ENCODE assay signal across 9 mouse cellular contexts in genomic region chr17:70751676-70752075, GRCm38 (mm10).
DNase-seq lines count a peak whose midpoint lies in the region; ATAC-seq and TF ChIP-seq lines count a peak whose summit lies in the region.
"Had no signal": no experiment of that assay in that cellular context is flagged by ENCODE, and none has a peak within 500 bp of the region (broad histone marks: within the 10 kb centered on the region; RNA-seq: fewer than 3 reads in every experiment).

No protein-coding gene starts in this region.

- H3K9ac ChIP-seq in embryonic facial prominence, embryonic 11.5 days (replicated peaks; ENCODE audit: low read length): peak overlapping the region; percentile 44
- no peak overlapping the region; the same call in 1 of the 2 replicates for H3K9ac ChIP-seq in midbrain, embryonic 14.5 days (replicated peaks; ENCODE audit: low read length)

- no peak for TF ChIP-seq CTCF in kidney, adult 2 months (conservative IDR thresholded peaks at IDR 0.05; ENCODE audit: insufficient read depth, insufficient read length, low read depth, low read length)

- no peak for DNase-seq in kidney, adult 2 months
- no peak for DNase-seq in kidney, postnatal 14 days
- no peak for DNase-seq in embryonic facial prominence, embryonic 11.5 days (ENCODE audit: low spot score)
- peak; percentile 46 for DNase-seq in induced T-regulatory cell, adult 2 months (ENCODE audit: low read depth)
- no peak for DNase-seq in midbrain, embryonic 14.5 days
- DNase-seq in B cell, adult 2 months: no peak
- DNase-seq in layer of hippocampus, postnatal 10 days (ENCODE audit: low spot score in 2 of 2): no peak
- DNase-seq in thymus, postnatal 0 days (ENCODE audit: low spot score): no peak

- peak overlapping the region; percentile 72 for H3K27ac ChIP-seq in kidney, adult 2 months (ENCODE audit: insufficient read depth, low read depth, low read length)
- no peak overlapping the region for H3K27ac ChIP-seq in embryonic facial prominence, embryonic 11.5 days (replicated peaks; ENCODE audit: low read depth, low read length)
- no peak overlapping the region for H3K27ac ChIP-seq in midbrain, embryonic 14.5 days (replicated peaks; ENCODE audit: low read depth, low read length)

- H3K4me2 ChIP-seq in embryonic facial prominence, embryonic 11.5 days (ENCODE audit: low read depth, low read length): peak overlapping the region; percentile 54
- peak overlapping the region; percentile 50 for H3K4me2 ChIP-seq in midbrain, embryonic 14.5 days (ENCODE audit: low read length)

- WGBS in kidney, adult 2 months: 53% methylated on average over 6 of the region's 6 CpGs
- 60% methylated on average over 6 of the region's 6 CpGs for WGBS in embryonic facial prominence, embryonic 11.5 days
- WGBS in midbrain, embryonic 14.5 days: 57% methylated on average over 6 of the region's 6 CpGs

- H3K4me3 ChIP-seq in kidney, adult 2 months (ENCODE audit: insufficient read depth, low read depth, low read length): peak overlapping the region; percentile 54
- no peak overlapping the region; the same call in 1 of the 2 replicates for H3K4me3 ChIP-seq in embryonic facial prominence, embryonic 11.5 days (ENCODE audit: low read depth, low read length)
- H3K4me3 ChIP-seq in midbrain, embryonic 14.5 days (replicated peaks; ENCODE audit: low read depth, low read length): 0 out of 2 replicates have a peak overlapping the region, but pooled peaks have one; percentile 20

- H3K27me3 ChIP-seq in kidney, adult 2 months (replicated peaks; ENCODE audit: control insufficient read depth, insufficient read depth, low read length): no peaks in the 10 kb centered on the region
- H3K27me3 ChIP-seq in embryonic facial prominence, embryonic 11.5 days (ENCODE audit: control insufficient read depth, insufficient read depth, low read length): no peaks in the 10 kb centered on the region
- peaks cover 39% of the 10 kb centered on the region for H3K27me3 ChIP-seq in midbrain, embryonic 14.5 days (ENCODE audit: control insufficient read depth, insufficient read depth, low read length)

- no peak for ATAC-seq in embryonic facial prominence, embryonic 11.5 days (replicated peaks; ENCODE audit: insufficient number of reproducible peaks, low FRiP score, low TSS enrichment, low read depth)
- no peak for ATAC-seq in midbrain, embryonic 14.5 days (ENCODE audit: low FRiP score, low TSS enrichment)

- no peak for TF ChIP-seq POLR2A in kidney, adult 2 months (IDR thresholded peaks at IDR 0.05; ENCODE audit: low read depth, low read length)

- H3K9me3 ChIP-seq in embryonic facial prominence, embryonic 11.5 days (replicated peaks; ENCODE audit: control insufficient read depth, low read length): no peaks in the 10 kb centered on the region
- no peaks in the 10 kb centered on the region for H3K9me3 ChIP-seq in midbrain, embryonic 14.5 days (ENCODE audit: control insufficient read depth, low read length)

- H3K4me1 ChIP-seq in kidney, adult 2 months (ENCODE audit: control insufficient read depth, insufficient read depth, low read length): peaks cover 16% of the 10 kb centered on the region
- H3K4me1 ChIP-seq in embryonic facial prominence, embryonic 11.5 days (ENCODE audit: control insufficient read depth, insufficient read depth, low read length): no peaks in the 10 kb centered on the region; the same call in 1 of the 2 replicates
- H3K4me1 ChIP-seq in midbrain, embryonic 14.5 days (ENCODE audit: control insufficient read depth, insufficient read depth, low read length): peaks cover 18% of the 10 kb centered on the region; the same call in 1 of the 2 replicates

- no peaks in the 10 kb centered on the region for H3K36me3 ChIP-seq in kidney, adult 2 months (ENCODE audit: control insufficient read depth, insufficient read depth, low read length)
- no peaks in the 10 kb centered on the region for H3K36me3 ChIP-seq in embryonic facial prominence, embryonic 11.5 days (replicated peaks; ENCODE audit: control insufficient read depth, insufficient read depth, low read depth, low read length)
- H3K36me3 ChIP-seq in midbrain, embryonic 14.5 days (ENCODE audit: control insufficient read depth, insufficient read depth, low read length): no peaks in the 10 kb centered on the region
- H3K36me3 ChIP-seq: G1E had no signal
